Mouse (Mus musculus) lung, adult 2 months (tissue): ENCODE measurements around the gene Ecm2.

Experiments
- CTCF ChIP-seq: fragments of 200-500 bp; IDR thresholded peaks from 2 replicates; pipeline ENCODE4 v1.5.1; 2011; ENCODE audit warnings: mild to moderate bottlenecking, low read length, control low read depth; ENCODE audit not compliant: insufficient read depth
- POLR2A ChIP-seq: fragments of 200-500 bp; IDR thresholded peaks from 2 replicates; pipeline ENCODE4 v1.6.1; 2011; ENCODE audit warnings: low read depth, mild to moderate bottlenecking, control low read depth, low read length, borderline replicate concordance; ENCODE audit errors: extremely low read depth

GRCm38 (mm10) chr13:49549616-49550015 lies 45.0 kb downstream of the Ecm2 start:
- TF ChIP-seq POLR2A (no peak), CTCF (no peak)
